In genomic region chr3:6106659-6107058, GRCm38 (mm10) we compare ENCODE assay signal across 8 mouse cellular contexts.
A peak's percentile ranks its signal among the peaks of the same experiment; 100 is the strongest.
DNase-seq lines count a peak whose midpoint lies in the region; ATAC-seq and TF ChIP-seq lines count a peak whose summit lies in the region.

No protein-coding gene starts in this region.

- no peak overlapping the region for H3K27ac ChIP-seq in stomach, postnatal 0 days (replicated peaks)

- H3K36me3 ChIP-seq in E14TG2a.4 (ENCODE audit: insufficient read depth, low read length), result no peaks in the 10 kb centered on the region
- no peaks in the 10 kb centered on the region for H3K36me3 ChIP-seq in stomach, postnatal 0 days (ENCODE audit: control insufficient read depth, insufficient read depth, low read length)

- no peak for ATAC-seq in stomach, postnatal 0 days (ENCODE audit: low FRiP score, low TSS enrichment)
- no peak; the same call in 1 of the 2 replicates for ATAC-seq in granulocyte monocyte progenitor cell, adult 5-6 weeks (replicated peaks; ENCODE audit: poor library complexity, severe bottlenecking)

- H3K4me3 ChIP-seq in E14TG2a.4 (replicated peaks; ENCODE audit: low read length), result no peak overlapping the region
- H3K4me3 ChIP-seq in stomach, postnatal 0 days (ENCODE audit: low read depth, low read length), result no peak overlapping the region

- WGBS in stomach, postnatal 0 days, result 8% methylated on average over 2 of the region's 2 CpGs

- DNase-seq in kidney, adult 9 months, result peak; percentile 32
- no peak for DNase-seq in kidney, adult 18-20 months
- peak; percentile 3 for DNase-seq in c-Kit-positive CD71-negative TER-119-negative erythroid progenitor cells, embryonic 14.5 days (ENCODE audit: low read depth)
- peak; percentile 10 for DNase-seq in induced T-regulatory cell, adult 2 months (ENCODE audit: low read depth)
- no peak for DNase-seq in stomach, postnatal 0 days (ENCODE audit: low spot score)
- DNase-seq in urinary bladder, postnatal 36 days (ENCODE audit: low spot score in 2 of 2), result no peak

- H3K4me2 ChIP-seq in stomach, postnatal 0 days (replicated peaks; ENCODE audit: low read depth), result no peak overlapping the region

- no peaks in the 10 kb centered on the region for H3K27me3 ChIP-seq in E14TG2a.4 (ENCODE audit: insufficient read depth, low read length)
- no peaks in the 10 kb centered on the region for H3K27me3 ChIP-seq in stomach, postnatal 0 days (ENCODE audit: control insufficient read depth, insufficient read depth, low read length)

- TF ChIP-seq EP300 in stomach, postnatal 0 days (optimal IDR thresholded peaks at IDR 0.05), result no peak

- peak; percentile 18; the same call in 1 of the 2 replicates for TF ChIP-seq CTCF in E14TG2a.4 (conservative IDR thresholded peaks at IDR 0.05; ENCODE audit: low read length)
- peak; percentile 77 for TF ChIP-seq CTCF in stomach, postnatal 0 days (IDR thresholded peaks at IDR 0.05; ENCODE audit: low read depth)

- no peak overlapping the region for H3K9ac ChIP-seq in stomach, postnatal 0 days (ENCODE audit: low read length)

- H3K4me1 ChIP-seq in E14TG2a.4 (replicated peaks; ENCODE audit: low read depth, low read length), result no peaks in the 10 kb centered on the region
- no peaks in the 10 kb centered on the region for H3K4me1 ChIP-seq in stomach, postnatal 0 days (replicated peaks; ENCODE audit: control insufficient read depth, insufficient read depth)

- no peaks in the 10 kb centered on the region for H3K9me3 ChIP-seq in E14TG2a.4 (ENCODE audit: low read length)
- no peaks in the 10 kb centered on the region for H3K9me3 ChIP-seq in stomach, postnatal 0 days (ENCODE audit: control insufficient read depth, low read length)

Comparison
In these comparisons a context has a peak if more than half of its experiments do, and no peak if none do; other contexts are left out.
1. DNase-seq: peak in kidney, adult 9 months (single experiment), c-Kit-positive CD71-negative TER-119-negative erythroid progenitor cells, embryonic 14.5 days (single experiment) and induced T-regulatory cell, adult 2 months (single experiment); none in kidney, adult 18-20 months (single experiment), stomach, postnatal 0 days (single experiment) and urinary bladder, postnatal 36 days (0 of 2).